Mouse (Mus musculus): ENCODE data around the gene Gm21663. TPM values are rescaled to one million over a fixed set of nuclear protein-coding genes. Genes with fewer than 3 reads are reported as not detected.
"Not testable (repeated sequence)": the region's sequence is repeated elsewhere in the genome, so short reads cannot be mapped to it uniquely, and the experiment has no call there.

Gm21663 gene
- polyA plus RNA-seq (2021): not detected

DNA sequence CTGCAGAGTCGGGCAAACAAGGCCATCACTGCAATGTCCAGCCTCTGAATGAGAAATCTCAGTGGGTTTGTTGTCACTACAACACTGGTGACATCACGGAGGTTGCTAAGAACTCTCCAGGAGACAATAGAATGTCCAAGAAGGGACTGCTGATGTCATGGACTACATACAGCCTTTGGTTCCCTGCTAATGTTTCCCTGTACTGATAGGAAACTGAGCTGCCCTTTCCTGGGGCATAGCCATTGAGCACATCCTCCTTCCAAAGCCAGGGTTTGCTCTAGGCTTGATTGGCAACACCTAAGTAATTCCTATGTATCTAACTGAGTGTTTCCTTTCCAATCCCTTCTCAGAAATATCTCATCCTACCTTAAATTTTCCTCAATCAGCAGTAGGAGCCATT is at the start of gene Gm21663:
Gene Gm21663 (minus strand): TSS at position 101 of the 400 bp plus-strand sequence.
- DNase-seq (ENCODE audit: low read depth, low spot score); ATAC-seq; CTCF ChIA-PET; H3K27me3 ChIP-seq; POLR2A ChIA-PET; in situ Hi-C loops (cut with MboI; ENCODE audit: low pct_unique_long_range_greater_than_20kb): not testable (repeated sequence)

DNA sequence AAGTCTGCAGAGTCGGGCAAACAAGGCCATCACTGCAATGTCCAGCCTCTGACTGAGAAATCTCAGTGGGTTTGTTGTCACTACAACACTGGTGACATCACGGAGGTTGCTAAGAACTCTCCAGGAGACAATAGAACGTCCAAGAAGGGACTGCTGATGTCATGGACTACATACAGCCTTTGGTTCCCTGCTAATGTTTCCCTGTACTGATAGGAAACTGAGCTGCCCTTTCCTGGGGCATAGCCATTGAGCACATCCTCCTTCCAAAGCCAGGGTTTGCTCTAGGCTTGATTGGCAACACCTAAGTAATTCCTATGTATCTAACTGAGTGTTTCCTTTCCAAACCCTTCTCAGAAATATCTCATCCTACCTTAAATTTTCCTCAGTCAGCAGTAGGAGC is 46.4 kb upstream of the Gm21663 start, which contains the start of gene Gm21698:
Gene Gm21698 (minus strand): TSS at position 101 of the 400 bp plus-strand sequence.
- ATAC-seq; POLR2A ChIA-PET; H3K27me3 ChIP-seq; CTCF ChIA-PET; in situ Hi-C loops (cut with MboI; ENCODE audit: low pct_unique_long_range_greater_than_20kb); DNase-seq (ENCODE audit: low read depth, low spot score): not testable (repeated sequence)

DNA sequence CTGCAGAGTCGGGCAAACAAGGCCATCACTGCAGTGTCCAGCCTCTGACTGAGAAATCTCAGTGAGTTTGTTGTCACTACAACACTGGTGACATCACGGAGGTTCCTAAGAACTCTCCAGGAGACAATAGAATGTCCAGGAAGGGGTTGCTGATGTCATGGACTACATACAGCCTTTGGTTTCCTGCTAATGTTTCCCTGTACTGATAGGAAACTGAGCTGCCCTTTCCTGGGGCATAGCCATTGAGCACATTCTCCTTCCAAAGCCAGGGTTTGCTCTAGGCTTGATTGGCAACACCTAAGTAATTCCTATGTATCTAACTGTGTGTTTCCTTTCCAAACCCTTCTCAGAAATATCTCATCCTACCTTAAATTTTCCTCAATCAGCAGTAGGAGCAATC is 30.4 kb upstream of the Gm21663 start, which contains the start of gene Gm21680:
Gene Gm21680 (minus strand): TSS at position 101 of the 400 bp plus-strand sequence.
- DNase-seq (ENCODE audit: low read depth, low spot score); POLR2A ChIA-PET; in situ Hi-C loops (cut with MboI; ENCODE audit: low pct_unique_long_range_greater_than_20kb); ATAC-seq; H3K27me3 ChIP-seq; CTCF ChIA-PET: not testable (repeated sequence)

DNA sequence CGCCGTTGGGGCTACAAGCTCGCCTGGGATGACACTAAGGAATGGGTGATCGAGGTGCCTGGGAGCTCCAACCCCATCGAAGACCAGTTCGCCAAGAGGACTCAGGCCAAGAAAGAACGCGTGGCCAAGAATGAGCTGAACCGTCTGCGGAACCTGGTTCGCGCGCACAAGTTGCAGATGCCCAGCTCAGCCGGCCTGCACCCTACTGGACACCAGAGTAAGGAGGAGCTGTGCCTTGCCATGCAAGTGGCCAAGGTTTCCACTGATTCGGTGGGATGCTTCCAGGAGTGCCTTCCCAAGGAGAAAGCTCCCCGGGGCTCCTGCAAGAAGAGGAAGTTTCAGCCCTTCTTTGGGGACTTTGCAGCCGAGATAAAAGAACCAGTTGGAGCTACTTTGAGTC is 14.9 kb upstream of the Gm21663 start:
- ATAC-seq; POLR2A ChIA-PET; in situ Hi-C loops (cut with MboI; ENCODE audit: low pct_unique_long_range_greater_than_20kb); CTCF ChIA-PET; H3K27me3 ChIP-seq; DNase-seq (ENCODE audit: low read depth, low spot score): not testable (repeated sequence)

DNA sequence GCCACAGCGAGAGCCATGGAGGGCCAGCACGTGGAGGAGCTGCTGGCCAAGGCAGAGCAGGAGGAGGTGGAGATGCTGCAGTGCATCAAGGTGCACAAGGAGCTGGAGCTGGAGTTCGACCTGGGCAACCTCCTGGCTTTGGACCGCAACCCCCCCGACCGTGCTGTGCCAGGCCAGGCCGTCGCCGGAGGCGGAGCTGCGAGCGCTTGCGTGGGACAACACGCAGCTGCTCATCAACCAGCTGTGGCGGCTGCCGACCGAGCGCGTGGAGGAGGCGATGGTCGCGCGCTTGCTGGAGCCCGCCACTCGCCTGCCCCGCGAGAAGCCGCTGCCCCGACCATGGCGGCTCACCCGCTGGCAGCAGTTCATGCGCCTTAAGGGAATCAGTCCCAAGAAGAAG is 14.4 kb upstream of the Gm21663 start:
- H3K27me3 ChIP-seq; CTCF ChIA-PET; in situ Hi-C loops (cut with MboI; ENCODE audit: low pct_unique_long_range_greater_than_20kb); POLR2A ChIA-PET; ATAC-seq; DNase-seq (ENCODE audit: low read depth, low spot score): not testable (repeated sequence)

DNA sequence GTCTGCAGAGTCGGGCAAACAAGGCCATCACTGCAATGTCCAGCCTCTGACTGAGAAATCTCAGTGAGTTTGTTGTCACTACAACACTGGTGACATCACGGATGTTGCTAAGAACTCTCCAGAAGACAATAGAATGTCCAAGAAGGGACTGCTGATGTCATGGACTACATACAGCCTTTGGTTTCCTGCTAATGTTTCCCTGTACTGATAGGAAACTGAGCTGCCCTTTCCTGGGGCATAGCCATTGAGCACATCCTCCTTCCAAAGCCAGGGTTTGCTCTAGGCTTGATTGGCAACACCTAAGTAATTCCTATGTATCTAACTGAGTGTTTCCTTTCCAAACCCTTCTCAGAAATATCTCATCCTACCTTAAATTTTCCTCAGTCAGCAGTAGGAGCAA is 12.1 kb upstream of the Gm21663 start, which contains the start of gene Gm21671:
Gene Gm21671 (minus strand): TSS at position 101 of the 400 bp plus-strand sequence.
- ATAC-seq; DNase-seq (ENCODE audit: low read depth, low spot score); CTCF ChIA-PET; H3K27me3 ChIP-seq; POLR2A ChIA-PET; in situ Hi-C loops (cut with MboI; ENCODE audit: low pct_unique_long_range_greater_than_20kb): not testable (repeated sequence)

DNA sequence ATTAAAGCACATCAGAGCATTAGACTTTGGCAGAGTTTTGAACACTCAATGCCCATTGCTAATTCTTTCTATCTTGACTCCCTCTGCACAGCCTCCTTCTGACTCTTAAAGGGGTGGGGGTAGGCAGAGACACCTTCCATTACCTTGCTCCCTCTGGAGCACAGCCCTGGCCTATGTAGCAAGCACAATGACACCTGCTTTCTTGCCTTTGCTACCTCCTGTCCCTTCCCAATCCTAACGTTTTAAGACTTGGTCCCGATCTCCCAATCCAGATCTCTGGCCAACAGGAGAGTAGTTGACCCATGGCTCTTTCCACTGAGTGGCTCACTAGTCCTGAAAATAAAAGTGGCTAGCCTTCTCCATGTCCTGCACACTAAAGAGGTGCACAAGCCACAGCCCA is 3.2 kb upstream of the Gm21663 start:
- CTCF ChIA-PET; H3K27me3 ChIP-seq; POLR2A ChIA-PET; DNase-seq (ENCODE audit: low read depth, low spot score); in situ Hi-C loops (cut with MboI; ENCODE audit: low pct_unique_long_range_greater_than_20kb); ATAC-seq: not testable (repeated sequence)

DNA sequence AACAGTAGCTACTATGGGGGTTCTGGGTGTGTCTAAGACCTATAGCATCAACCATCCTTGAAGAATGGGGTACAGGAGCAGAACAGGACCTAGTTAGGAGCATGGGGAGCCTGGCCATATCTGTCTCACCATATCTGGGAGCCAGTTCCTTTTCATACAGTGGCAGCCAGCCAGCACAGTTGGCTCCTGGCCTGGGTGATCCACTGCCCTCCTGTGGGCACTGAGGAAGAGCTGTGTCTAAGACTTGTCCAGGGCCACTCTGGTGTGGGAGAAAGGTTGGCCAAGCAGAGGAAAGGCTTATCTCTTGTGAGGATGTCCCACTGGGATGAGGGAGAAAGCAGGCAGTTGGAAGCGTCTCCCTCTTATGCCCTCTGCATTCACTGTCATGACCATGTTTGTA is 50.9 kb downstream of the Gm21663 start:
- DNase-seq (ENCODE audit: low read depth, low spot score) (no peak), ATAC-seq (no peak)
- TF ChIP-seq CTCF (IDR thresholded peaks at IDR 0.05): no peak
- ChIA-PET CTCF (no interaction called here), POLR2A (no interaction called here)
- H3K27me3 ChIP-seq: peaks cover 7% of the 10 kb centered on the region
- in situ Hi-C loops (cut with MboI; ENCODE audit: low pct_unique_long_range_greater_than_20kb): no loop called here

DNA sequence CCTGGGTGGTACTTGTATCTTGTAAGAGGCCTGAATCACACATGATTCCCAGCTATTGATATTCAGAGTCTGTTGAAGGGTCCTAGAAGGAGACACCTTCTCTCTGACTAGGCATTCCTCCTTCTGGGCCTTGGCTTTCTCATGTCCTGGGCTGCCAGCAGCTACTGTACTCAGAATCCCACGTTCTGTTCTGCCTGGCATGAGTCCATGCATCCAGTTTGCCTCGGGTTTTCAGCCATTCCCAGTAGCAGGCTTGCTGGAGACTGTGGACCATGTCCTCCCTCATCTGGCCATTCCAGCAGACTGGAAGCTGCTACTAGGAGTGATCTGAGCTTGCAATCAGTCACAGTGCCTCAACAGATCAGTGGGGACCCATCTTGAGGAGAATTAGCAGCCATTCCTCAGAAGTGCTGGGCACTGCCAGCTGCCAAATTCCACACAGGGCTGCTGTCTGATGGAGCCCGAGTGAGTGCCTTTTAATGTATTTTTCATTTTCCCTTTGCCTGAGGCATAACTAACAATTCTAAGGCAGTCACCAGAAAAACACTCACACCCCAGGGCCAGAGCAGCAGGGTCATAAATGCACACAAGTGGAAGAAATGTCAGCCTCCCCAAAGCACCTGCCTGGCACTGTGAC is 52.3 kb downstream of the Gm21663 start:
- no peak for ATAC-seq
- no peaks in the 10 kb centered on the region for H3K27me3 ChIP-seq
- no peak for TF ChIP-seq CTCF (IDR thresholded peaks at IDR 0.05)
- ChIA-PET CTCF (interaction anchor here (2.1 kb wide), 1 partner anchor 12 kb away, joined by 7 read pairs; no protein-coding TSS in a partner anchor), POLR2A (no interaction called here)
- in situ Hi-C loops (cut with MboI; ENCODE audit: low pct_unique_long_range_greater_than_20kb): no loop called here
- no peak for DNase-seq (ENCODE audit: low read depth, low spot score)

DNA sequence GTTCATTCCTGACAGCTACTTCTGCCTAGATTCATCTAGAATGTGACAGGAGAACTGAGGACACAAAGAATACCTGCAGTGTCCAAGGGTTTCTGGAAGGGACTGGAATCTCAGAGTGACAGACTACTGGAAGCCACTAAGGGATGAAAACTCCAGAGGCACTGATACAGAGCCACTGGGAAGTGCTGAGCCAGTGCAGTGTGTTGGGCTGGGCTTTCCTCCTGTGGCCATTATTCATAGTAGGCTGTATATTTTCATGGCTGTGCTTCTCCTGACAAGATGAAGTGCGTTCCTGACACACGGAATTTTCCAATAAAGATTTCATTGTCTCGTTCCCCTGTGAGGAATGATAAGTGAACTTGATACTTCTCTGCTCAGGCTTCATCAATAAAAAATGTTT is 55.5 kb downstream of the Gm21663 start:
- POLR2A ChIA-PET: no interaction called here
- CTCF ChIA-PET: no interaction called here
- no peak for TF ChIP-seq CTCF (IDR thresholded peaks at IDR 0.05)
- in situ Hi-C loops (cut with MboI; ENCODE audit: low pct_unique_long_range_greater_than_20kb): no loop called here
- DNase-seq (ENCODE audit: low read depth, low spot score): no peak
- no peaks in the 10 kb centered on the region for H3K27me3 ChIP-seq
- no peak for ATAC-seq

Other genes with a start within 250 kb of the Gm21663 start
- 6.8 TPM for gene Xrcc2, start 236.6 kb downstream of the Gm21663 start, polyA plus RNA-seq (2021)
- 0.35 TPM for gene Actr3b, start 182.4 kb downstream of the Gm21663 start, polyA plus RNA-seq (2021)
- not detected for gene Gm21671, start 12.0 kb upstream of the Gm21663 start, polyA plus RNA-seq (2021)
- not detected for gene Gm21680, start 30.3 kb upstream of the Gm21663 start, polyA plus RNA-seq (2021)
- gene Gm21698, start 46.3 kb upstream of the Gm21663 start, polyA plus RNA-seq (2021): not detected
- gene Gm1979, start 62.4 kb upstream of the Gm21663 start, polyA plus RNA-seq (2021): not detected
- not detected for gene Gm5862, start 80.5 kb upstream of the Gm21663 start, polyA plus RNA-seq (2021)
- gene Speer4a, start 97.2 kb upstream of the Gm21663 start, polyA plus RNA-seq (2021): not detected
- gene Gm7347, start 116.2 kb upstream of the Gm21663 start, polyA plus RNA-seq (2021): not detected
- not detected for gene Gm10471, start 146.9 kb upstream of the Gm21663 start, polyA plus RNA-seq (2021)
- not detected for gene 5031410I06Rik, start 163.0 kb upstream of the Gm21663 start, polyA plus RNA-seq (2021)
- gene Gm10220, start 179.0 kb upstream of the Gm21663 start, polyA plus RNA-seq (2021): not detected